In genomic region chr6:48443592-48444309, GRCm38 (mm10) we compare ENCODE assay signal across 8 mouse cellular contexts. TPM values are rescaled to one million over a fixed set of nuclear protein-coding genes. Genes with fewer than 3 reads are reported as not detected.
DNase-seq lines count a peak whose midpoint lies in the region; ATAC-seq and TF ChIP-seq lines count a peak whose summit lies in the region.

No protein-coding gene starts in this region.

- 1% methylated on average over 19 of the region's 19 CpGs for WGBS in hindbrain, embryonic 16.5 days

- H3K9me3 ChIP-seq in hindbrain, embryonic 16.5 days (ENCODE audit: control insufficient read depth, low read length): no peaks in the 10 kb centered on the region

- ATAC-seq in Patski: peak; percentile 61
- peak; percentile 81 for ATAC-seq in hindbrain, embryonic 16.5 days

- POLR2A ChIA-PET in Patski (lab: Charles Lee): interaction anchor here (0.6 to 2.9 kb wide), 6 partner anchors 11 to 157 kb away, joined by 3 to 13 read pairs (median 3); partner anchors contain the start of gene Krba1

- H3K36me3 ChIP-seq in hindbrain, embryonic 16.5 days (ENCODE audit: control insufficient read depth, insufficient read depth, low read length): peaks cover 12% of the 10 kb centered on the region

- TF ChIP-seq CTCF in Patski (IDR thresholded peaks at IDR 0.05): no peak

- peak overlapping the region; percentile 79 for H3K4me2 ChIP-seq in hindbrain, embryonic 16.5 days (ENCODE audit: low read length)

- peaks cover 15% of the 10 kb centered on the region for H3K4me1 ChIP-seq in hindbrain, embryonic 16.5 days (ENCODE audit: control insufficient read depth, insufficient read depth, low read depth, low read length)

- H3K9ac ChIP-seq in hindbrain, embryonic 16.5 days (ENCODE audit: low read depth, low read length): peak overlapping the region; percentile 91

- DNase-seq in Patski (ENCODE audit: low read depth, low spot score): peak; percentile 60
- DNase-seq in cerebellum, adult 9-11 months: peak; percentile 96
- peak; percentile 94 for DNase-seq in gastrocnemius, adult 18-20 months (ENCODE audit: low spot score)
- peak; percentile 83 for DNase-seq in left cerebral cortex, adult 11 months (ENCODE audit: low spot score)
- peak; percentile 98 for DNase-seq in lung, postnatal 4 days
- peak; percentile 95 for DNase-seq in right cerebral cortex, postnatal 10 days (ENCODE audit: low spot score in 2 of 2)
- DNase-seq in urinary bladder, postnatal 14 days (ENCODE audit: low spot score): peak; percentile 98

- CTCF ChIA-PET in Patski (lab: Charles Lee): interaction anchor here (0.8 to 1.6 kb wide), 3 partner anchors 10 to 45 kb away, joined by 3 to 6 read pairs (median 3); no protein-coding TSS in a partner anchor

- no peaks in the 10 kb centered on the region for H3K27me3 ChIP-seq in Patski
- peaks cover 5% of the 10 kb centered on the region for H3K27me3 ChIP-seq in hindbrain, embryonic 16.5 days (replicated peaks; ENCODE audit: control insufficient read depth, insufficient read depth, low read length)

- peak overlapping the region; percentile 83 for H3K4me3 ChIP-seq in hindbrain, embryonic 16.5 days (ENCODE audit: low read length)

- H3K27ac ChIP-seq in hindbrain, embryonic 16.5 days (ENCODE audit: low read depth, low read length): peak overlapping the region; percentile 88

- in situ Hi-C loops in Patski (cut with MboI; ENCODE audit: low pct_unique_long_range_greater_than_20kb): no loop called here

RNA-seq across cellular contexts. Expression of gene Zfp467, which starts 1.9 kb away (rescaled TPM):
- polyA plus RNA-seq in Patski (2021): 30.7 TPM
- total RNA-seq in gastrocnemius, adult 18-20 months (2021): 10 to 100 TPM; 50.1 to 57.1 TPM
- polyA plus RNA-seq in hindbrain, embryonic 16.5 days (2015; fragmentation: Nextera tagmentation; extraction: Ambion mirVana): 26.3 and 27.8 TPM in 2 replicates

RNA-seq across cellular contexts. Expression of gene Sspo, which starts 4.3 kb away (rescaled TPM):
- polyA plus RNA-seq in Patski (2021): 0.05 TPM
- total RNA-seq in gastrocnemius, adult 18-20 months (2021): under 1 TPM; 0.19 to 0.71 TPM
- polyA plus RNA-seq in hindbrain, embryonic 16.5 days (2015; fragmentation: Nextera tagmentation; extraction: Ambion mirVana): 0.22 and 0.29 TPM in 2 replicates

RNA-seq across cellular contexts. Expression of gene Krba1, which starts 48.4 kb away (rescaled TPM):
- 36.0 TPM for polyA plus RNA-seq in Patski (2021)
- total RNA-seq in gastrocnemius, adult 18-20 months (2021): 10 to 100 TPM; 15.9 to 18.3 TPM
- polyA plus RNA-seq in hindbrain, embryonic 16.5 days (2015; fragmentation: Nextera tagmentation; extraction: Ambion mirVana): 26.2 and 27.6 TPM in 2 replicates

Comparison
In these comparisons a context has a peak if more than half of its experiments do, and no peak if none do; other contexts are left out.
1. Peak in every context shown above with its lines: DNase-seq, ATAC-seq, H3K4me3 ChIP-seq and H3K27ac ChIP-seq.